Mouse (Mus musculus) neural tube, embryonic 11.5 days (tissue): ENCODE measurements around the gene Pawr. TPM values are rescaled to one million over a fixed set of nuclear protein-coding genes. Genes with fewer than 3 reads are reported as not detected.

Experiments used
- ATAC-seq: fragments of 200-750 bp; cut with Nextera tagmentation; 2 replicates; pipeline ENCODE4 v1.8.0; 2017; ENCODE audit warnings: moderate number of reproducible peaks, mild to moderate bottlenecking, moderate TSS enrichment, moderate library complexity; ENCODE audit not compliant: insufficient read depth, low FRiP score, low TSS enrichment
- DNase-seq: peaks from one replicate; pipeline ENCODE4 v3.0.0-alpha.2; 2015; ENCODE audit warnings: low spot score
- H3K27ac ChIP-seq: fragments of 300-500 bp; sonication (generic); 2 replicates; pipeline ENCODE4 v1.5.1; 2014; ENCODE audit warnings: low read depth, mild to moderate bottlenecking, low read length
- H3K27me3 ChIP-seq: fragments of 300-500 bp; sonication (generic); 2 replicates; pipeline ENCODE4 v1.6.1; 2014; ENCODE audit warnings: mild to moderate bottlenecking, low read length, mixed read lengths; ENCODE audit not compliant: control insufficient read depth, insufficient read depth
- H3K36me3 ChIP-seq: fragments of 300-500 bp; sonication (generic); 2 replicates; pipeline ENCODE4 v1.6.1; 2014; ENCODE audit warnings: mild to moderate bottlenecking, low read length, moderate library complexity, mixed read lengths; ENCODE audit not compliant: control insufficient read depth, insufficient read depth
- H3K4me1 ChIP-seq: fragments of 300-500 bp; sonication (generic); 2 replicates; pipeline ENCODE4 v1.6.1; 2014; ENCODE audit warnings: low read length, mixed read lengths; ENCODE audit not compliant: control insufficient read depth, insufficient read depth
- H3K4me2 ChIP-seq: fragments of 300-500 bp; sonication (generic); 2 replicates; pipeline ENCODE4 v1.6.1; 2014; ENCODE audit warnings: low read depth, mild to moderate bottlenecking, moderate library complexity
- H3K4me3 ChIP-seq: fragments of 300-500 bp; sonication (generic); 2 replicates; pipeline ENCODE4 v1.5.1; 2014; ENCODE audit warnings: low read depth, low read length
- H3K9ac ChIP-seq: fragments of 300-500 bp; sonication (generic); 2 replicates; pipeline ENCODE4 v1.6.1; 2014; ENCODE audit warnings: mild to moderate bottlenecking, low read length
- H3K9me3 ChIP-seq: fragments of 300-500 bp; sonication (generic); 2 replicates; pipeline ENCODE4 v1.6.1; 2016; ENCODE audit warnings: low read length; ENCODE audit not compliant: control insufficient read depth
- WGBS: fragments of 180-500 bp; shearing (Covaris S2); extraction: QIAGEN DNeasy Blood & Tissue Kit; methylation state at CpG from one replicate; pipeline ENCODE4 v1.1.7; 2014; 5-methylcytosine and 5-hydroxymethylcytosine counted together
- polyA plus RNA-seq: library from polyadenylated mRNA; unstranded; fragments of >200 nt; fragmentation: Nextera tagmentation; extraction: Ambion mirVana; gene quantifications from 2 replicates; pipeline ENCODE4 v1.2.1, GENCODE M21; 2014

The Pawr gene
- polyA plus RNA-seq, 1 experiment from 2014 or later: 15.1 TPM

DNA sequence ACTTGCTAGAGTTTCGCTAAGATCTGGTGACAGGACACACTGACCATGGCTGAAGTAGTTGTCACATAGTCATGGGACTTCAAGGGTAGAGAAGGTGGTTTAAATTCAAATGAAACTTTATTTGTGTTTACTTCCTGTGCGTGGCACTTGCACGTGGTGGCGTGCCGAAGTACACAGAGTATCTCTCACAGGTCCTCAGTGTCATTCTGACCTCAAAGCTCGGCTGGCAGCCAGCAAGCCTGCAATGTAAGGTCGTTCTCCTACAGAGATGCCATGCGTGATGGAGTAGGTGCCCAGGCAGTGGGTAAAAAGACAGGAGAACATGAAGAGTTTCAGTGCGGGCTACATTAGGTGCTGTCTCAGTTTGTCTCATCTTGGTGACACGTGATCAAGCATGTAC is 48.8 kb downstream of the Pawr start:
- 90% methylated on average over 10 of the region's 10 CpGs for WGBS
- Histone ChIP-seq H3K27me3 (no peaks in the 10 kb centered on the region), H3K27ac (no peak overlapping the region), H3K36me3 (no peaks in the 10 kb centered on the region), H3K9ac (no peak overlapping the region), H3K4me3 (no peak overlapping the region), H3K9me3 (no peaks in the 10 kb centered on the region), H3K4me1 (no peaks in the 10 kb centered on the region), H3K4me2 (no peak overlapping the region)
- no peak for DNase-seq
- no peak for ATAC-seq

DNA sequence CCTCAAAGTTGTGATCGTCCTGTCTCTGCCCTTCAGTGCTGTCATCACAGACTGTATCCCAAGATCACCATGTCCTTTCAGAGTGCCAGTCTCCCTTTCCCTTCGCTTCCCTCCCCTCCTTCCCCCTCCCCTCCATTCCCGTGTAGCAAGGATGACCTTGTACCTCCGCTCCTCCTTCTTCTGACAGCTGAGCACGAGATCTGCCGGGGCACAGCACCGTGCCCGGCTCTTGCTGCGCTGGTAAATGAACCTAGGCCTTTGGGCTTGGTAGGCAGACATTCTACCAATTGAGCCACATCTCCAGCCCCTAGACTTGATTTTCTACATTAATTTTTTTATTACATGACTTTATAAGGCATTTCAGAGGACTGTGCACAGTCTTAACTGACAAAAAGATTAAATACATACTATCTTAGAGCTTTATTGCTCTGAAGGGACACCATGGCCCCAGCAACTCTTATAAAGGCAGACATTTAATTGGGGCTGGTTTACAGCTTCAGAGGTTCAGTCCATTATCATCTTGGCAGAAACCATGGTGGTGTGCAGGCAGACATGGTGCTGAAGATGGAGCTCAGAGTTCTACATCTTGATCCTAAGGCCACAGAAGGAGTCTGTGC is 52.3 kb downstream of the Pawr start:
- Histone ChIP-seq H3K4me3 (no peak overlapping the region), H3K27ac (no peak overlapping the region), H3K9ac (no peak overlapping the region), H3K27me3 (no peaks in the 10 kb centered on the region), H3K4me1 (no peaks in the 10 kb centered on the region), H3K9me3 (no peaks in the 10 kb centered on the region), H3K4me2 (no peak overlapping the region), H3K36me3 (no peaks in the 10 kb centered on the region)
- ATAC-seq (no peak), DNase-seq (no peak)
- WGBS: 85% methylated on average over 9 of the region's 9 CpGs

DNA sequence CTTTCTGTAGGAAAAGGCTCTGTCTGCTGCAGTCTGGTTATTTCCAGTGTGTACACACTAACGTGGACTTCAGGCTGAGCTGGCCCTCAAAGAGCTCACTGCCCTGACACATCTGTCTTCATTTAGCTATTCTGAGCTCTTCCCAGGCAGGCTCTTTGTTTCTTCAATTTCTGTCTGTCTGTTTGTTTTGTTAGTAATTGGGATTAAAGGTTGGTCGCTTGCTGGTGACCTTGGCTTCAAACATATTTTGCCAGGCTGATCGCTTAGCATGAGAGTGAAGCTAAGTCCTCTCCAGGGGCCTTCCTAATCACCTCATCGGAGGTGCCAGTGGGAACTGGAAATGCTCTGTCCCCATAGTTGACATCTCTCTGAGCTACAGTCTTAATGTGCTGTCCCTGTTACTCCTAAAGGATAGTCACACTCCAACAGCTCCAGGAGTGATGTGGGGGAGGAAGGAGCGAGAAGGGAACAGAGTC is 53.6 kb downstream of the Pawr start:
- no peak overlapping the region for H3K4me2 ChIP-seq
- no peaks in the 10 kb centered on the region for H3K27me3 ChIP-seq
- ATAC-seq (no peak), DNase-seq (no peak)
- H3K9me3 ChIP-seq: no peaks in the 10 kb centered on the region
- no peak overlapping the region for H3K9ac ChIP-seq
- no peak overlapping the region for H3K4me3 ChIP-seq
- H3K27ac ChIP-seq: no peak overlapping the region; the same call in 1 of the 2 replicates
- H3K36me3 ChIP-seq: no peaks in the 10 kb centered on the region
- WGBS: 53% methylated on average over 5 of the region's 5 CpGs
- no peaks in the 10 kb centered on the region for H3K4me1 ChIP-seq

GRCm38 (mm10) chr10:108388410-108388915 is 56.5 kb downstream of the Pawr start:
- Histone ChIP-seq H3K4me3 (no peak overlapping the region), H3K4me1 (no peaks in the 10 kb centered on the region), H3K4me2 (no peak overlapping the region), H3K9ac (no peak overlapping the region), H3K27ac (no peak overlapping the region), H3K36me3 (no peaks in the 10 kb centered on the region), H3K27me3 (no peaks in the 10 kb centered on the region), H3K9me3 (no peaks in the 10 kb centered on the region)
- 84% methylated on average over 8 of the region's 8 CpGs for WGBS
- no peak for ATAC-seq
- DNase-seq: no peak

GRCm38 (mm10) chr10:108389178-108389926 is 57.4 kb downstream of the Pawr start:
- H3K9me3 ChIP-seq: no peaks in the 10 kb centered on the region
- H3K9ac ChIP-seq: no peak overlapping the region
- H3K36me3 ChIP-seq: no peaks in the 10 kb centered on the region
- H3K4me1 ChIP-seq: no peaks in the 10 kb centered on the region
- H3K4me3 ChIP-seq: no peak overlapping the region
- 29% methylated on average over 5 of the region's 5 CpGs for WGBS
- 0 out of 2 replicates have a peak, but pooled peaks have one; percentile 35 for ATAC-seq
- no peaks in the 10 kb centered on the region for H3K27me3 ChIP-seq
- H3K4me2 ChIP-seq: no peak overlapping the region
- no peak overlapping the region for H3K27ac ChIP-seq
- peak; percentile 23 for DNase-seq

DNA sequence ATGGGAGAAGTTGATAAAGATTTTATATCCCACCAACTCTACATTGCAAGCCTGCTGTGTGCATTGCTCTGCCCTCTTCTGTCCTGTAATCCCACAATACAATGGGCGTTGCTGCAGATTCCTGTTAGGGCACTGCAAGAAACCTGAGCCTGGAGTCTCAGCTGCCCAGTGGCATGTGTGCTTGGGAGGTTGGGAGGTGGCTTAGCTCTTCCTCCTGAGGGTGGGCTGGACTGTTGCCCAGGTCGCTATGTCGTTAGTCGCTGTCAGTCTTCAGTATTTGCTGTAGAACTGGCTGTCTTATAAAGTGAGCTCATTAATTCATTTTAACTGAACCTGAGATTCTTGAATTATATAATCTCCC is 58.0 kb downstream of the Pawr start:
- H3K36me3 ChIP-seq: no peaks in the 10 kb centered on the region
- no peaks in the 10 kb centered on the region for H3K27me3 ChIP-seq
- H3K4me2 ChIP-seq: no peak overlapping the region
- ATAC-seq: peak; percentile 45
- 37% methylated on average over 4 of the region's 4 CpGs for WGBS
- no peak overlapping the region for H3K4me3 ChIP-seq
- DNase-seq: peak; percentile 16
- H3K4me1 ChIP-seq: no peaks in the 10 kb centered on the region
- H3K9me3 ChIP-seq: no peaks in the 10 kb centered on the region
- H3K27ac ChIP-seq: no peak overlapping the region
- no peak overlapping the region for H3K9ac ChIP-seq

DNA sequence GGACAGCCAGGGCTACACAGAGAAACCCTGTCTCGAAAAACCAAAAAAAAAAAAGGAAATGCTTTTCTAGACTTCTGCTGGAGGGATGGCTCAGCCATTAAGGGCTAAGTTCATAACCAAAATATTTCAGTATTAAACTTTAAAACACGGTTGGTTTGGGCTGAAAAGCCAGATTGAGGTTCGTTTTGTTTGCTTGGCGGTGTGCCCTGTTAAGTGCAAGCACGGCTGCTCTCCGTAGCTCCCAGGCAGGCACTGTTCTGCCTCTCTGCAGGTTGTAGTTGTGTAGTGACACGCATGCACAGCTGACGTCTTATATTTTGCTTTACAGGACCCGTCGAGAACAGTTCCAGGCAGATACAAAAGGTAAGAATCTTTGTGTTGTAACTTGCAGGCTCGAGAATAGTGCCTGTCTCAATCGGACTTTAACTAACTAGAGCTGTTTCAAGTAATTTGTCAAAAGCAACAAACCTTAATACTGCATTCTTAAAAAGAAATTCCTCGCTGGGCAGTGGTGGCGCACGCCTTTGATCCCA is 59.5 kb downstream of the Pawr start:
- Histone ChIP-seq H3K4me3 (no peak overlapping the region), H3K27me3 (no peaks in the 10 kb centered on the region), H3K36me3 (no peaks in the 10 kb centered on the region), H3K9ac (no peak overlapping the region), H3K4me1 (no peaks in the 10 kb centered on the region), H3K9me3 (no peaks in the 10 kb centered on the region), H3K4me2 (no peak overlapping the region), H3K27ac (no peak overlapping the region)
- WGBS: 91% methylated on average over 15 of the region's 15 CpGs
- no peak for DNase-seq
- ATAC-seq: no peak

- Histone ChIP-seq H3K36me3 (no peaks in the 10 kb centered on the region), H3K9ac (no peak overlapping the region), H3K27ac (no peak overlapping the region), H3K27me3 (no peaks in the 10 kb centered on the region), H3K4me3 (no peak overlapping the region), H3K9me3 (no peaks in the 10 kb centered on the region), H3K4me2 (no peak overlapping the region), H3K4me1 (no peaks in the 10 kb centered on the region)
- 96% methylated on average over 10 of the region's 10 CpGs for WGBS
- no peak for ATAC-seq
- no peak for DNase-seq
These were observed 60.2 kb downstream of the Pawr start for GRCm38 (mm10) chr10:108392151-108392550.
